Mouse (Mus musculus) layer of hippocampus, adult 11-12 months (tissue): ENCODE measurements at regions not wholly inside any gene's neighbourhood (a gene's known extent, or its start where the extent isn't known, plus 50 kb on each side); places are given as distances from the start of the nearest gene placed in this dataset.

Source experiments
- DNase-seq: peaks from one replicate; pipeline ENCODE4 v3.0.0; 2022; ENCODE audit warnings: low spot score

GRCm38 (mm10) chr7:31208237-31209054 is 52.8 kb upstream of the Gramd1a start:
- peak; percentile 75 for DNase-seq

- DNase-seq = no peak
Measured at GRCm38 (mm10) chr7:31207563-31208236, 52.0 kb upstream of the Gramd1a start.
